Mouse (Mus musculus) kidney, postnatal 36 days (tissue): Measurements from ENCODE around the gene Irs4.
A peak's percentile ranks its signal among the peaks of the same experiment; 100 is the strongest.

ENCODE experiments used
- DNase-seq, 2 experiments: peaks; one replicate each; pipeline ENCODE4 v3.0.0; 2021 to 2022; ENCODE audit warnings: mixed read lengths in 2 of 2

Gene Irs4

GRCm38 (mm10) chrX:141724937-141725918 lies at the start of gene Irs4:
Irs4 (minus strand) TSS chrX:141725263.
- DNase-seq = peak in 1 of 2 experiments; percentile 36

- DNase-seq = no peak
Measured at GRCm38 (mm10) chrX:141750360-141750759, 25.3 kb upstream of the Irs4 start.

- no peak for DNase-seq
Measured at GRCm38 (mm10) chrX:141729570-141729969, 4.5 kb upstream of the Irs4 start.

GRCm38 (mm10) chrX:141724391-141724891 lies 622 bp downstream of the Irs4 start:
- DNase-seq = no peak

GRCm38 (mm10) chrX:141723936-141724335 lies 1.1 kb downstream of the Irs4 start:
- DNase-seq = peak in 1 of 2 experiments; percentile 28

- DNase-seq = peak in 1 of 2 experiments; percentile 24
Measured at GRCm38 (mm10) chrX:141721725-141722124, 3.3 kb downstream of the Irs4 start.
